Mouse (Mus musculus) right cerebral cortex, postnatal 36 days (tissue): Measurements from ENCODE around the gene Rasd2.

Source experiments
- DNase-seq, 2 experiments: peaks; one replicate each; pipeline ENCODE4 v3.0.0; 2022; ENCODE audit warnings: low spot score in 2 of 2, mixed read lengths in 1 of 2

Gene Rasd2

GRCm38 (mm10) chr8:75213686-75214085, at the start of gene Rasd2:
Gene Rasd2 (plus strand): TSS chr8:75213944.
- no peak for DNase-seq

- no peak for DNase-seq
Observed at GRCm38 (mm10) chr8:75169363-75169762, 44.4 kb upstream of the Rasd2 start.

GRCm38 (mm10) chr8:75172009-75172685, 41.6 kb upstream of the Rasd2 start:
- no peak for DNase-seq

- DNase-seq, result no peak
Observed at GRCm38 (mm10) chr8:75193022-75193421, 20.7 kb upstream of the Rasd2 start.

- no peak for DNase-seq
Observed at GRCm38 (mm10) chr8:75194473-75195071, 19.2 kb upstream of the Rasd2 start.

GRCm38 (mm10) chr8:75197170-75197569, 16.6 kb upstream of the Rasd2 start:
- DNase-seq, result no peak

GRCm38 (mm10) chr8:75197862-75198261, 15.9 kb upstream of the Rasd2 start:
- no peak for DNase-seq

GRCm38 (mm10) chr8:75198300-75198699, 15.4 kb upstream of the Rasd2 start:
- no peak for DNase-seq

GRCm38 (mm10) chr8:75198988-75199765, 14.6 kb upstream of the Rasd2 start:
- DNase-seq, result no peak

GRCm38 (mm10) chr8:75199914-75200313, 13.8 kb upstream of the Rasd2 start:
- DNase-seq, result no peak

- no peak for DNase-seq
Observed at GRCm38 (mm10) chr8:75202041-75202656, 11.6 kb upstream of the Rasd2 start.

- no peak for DNase-seq
Observed at GRCm38 (mm10) chr8:75202913-75203312, 10.8 kb upstream of the Rasd2 start.

- DNase-seq, result no peak
Observed at GRCm38 (mm10) chr8:75203420-75203819, 10.3 kb upstream of the Rasd2 start.

- no peak for DNase-seq
Observed at GRCm38 (mm10) chr8:75204190-75204868, 9.4 kb upstream of the Rasd2 start.

- no peak for DNase-seq
Observed at GRCm38 (mm10) chr8:75211461-75211860, 2.3 kb upstream of the Rasd2 start.

- DNase-seq, result peak; percentile 78 to 81
Observed at GRCm38 (mm10) chr8:75212631-75213306, 975 bp upstream of the Rasd2 start.

- no peak for DNase-seq
Observed at GRCm38 (mm10) chr8:75213307-75213651, 465 bp upstream of the Rasd2 start.

- DNase-seq, result no peak
Observed at GRCm38 (mm10) chr8:75215046-75215445, 1.3 kb downstream of the Rasd2 start.

GRCm38 (mm10) chr8:75215931-75216330, 2.2 kb downstream of the Rasd2 start:
- DNase-seq, result no peak

GRCm38 (mm10) chr8:75216886-75217285, 3.1 kb downstream of the Rasd2 start:
- DNase-seq, result no peak

- peak; percentile 49 to 69 for DNase-seq
Observed at GRCm38 (mm10) chr8:75217969-75218368, 4.2 kb downstream of the Rasd2 start.
